Mouse (Mus musculus) olfactory bulb, adult 2 months (tissue): ENCODE measurements around the gene Gm2381.

Experiments
- CTCF ChIP-seq: fragments of 200-500 bp; IDR thresholded peaks from 2 replicates; pipeline ENCODE4 v1.5.1; 2012; ENCODE audit warnings: low read depth, mild to moderate bottlenecking, low read length, moderate library complexity; ENCODE audit not compliant: insufficient read depth
- POLR2A ChIP-seq: fragments of 200-500 bp; IDR thresholded peaks from 2 replicates; pipeline ENCODE4 v1.6.1; 2012; ENCODE audit warnings: mild to moderate bottlenecking, low read depth, low read length, moderate library complexity; ENCODE audit not compliant: insufficient read depth

DNA sequence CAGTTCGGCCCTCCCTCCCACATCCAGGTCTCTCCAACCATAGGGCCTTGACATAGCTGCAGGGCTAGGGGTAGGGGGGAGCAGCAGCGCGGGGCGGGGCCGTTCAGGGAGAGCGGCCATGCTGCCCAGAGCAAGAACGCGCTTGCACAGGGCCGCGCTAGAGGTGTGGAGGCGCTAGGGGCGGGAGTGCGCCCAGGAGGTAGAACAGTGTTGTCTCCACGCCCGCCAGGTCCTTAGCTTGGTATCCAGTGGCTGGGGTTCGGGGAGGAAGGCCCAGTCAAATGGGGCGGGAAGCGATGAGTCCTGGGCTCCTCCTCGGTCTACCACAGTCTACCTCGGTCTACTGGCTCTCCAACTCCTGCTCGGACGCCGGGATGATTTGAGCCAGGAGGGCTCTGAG, 11.1 kb upstream of the Gm2381 start:
- TF ChIP-seq POLR2A (no peak), CTCF (no peak)
